Mouse (Mus musculus) heart, embryonic 11.5 days (tissue): ENCODE measurements around the gene Dad1. TPM values are rescaled to one million over a fixed set of nuclear protein-coding genes. Genes with fewer than 3 reads are reported as not detected.

Experiments used
- ATAC-seq: fragments of 200-750 bp; cut with Nextera tagmentation; replicated peaks from 2 replicates; pipeline ENCODE4 v1.8.0; 2017; ENCODE audit warnings: moderate library complexity; ENCODE audit not compliant: insufficient number of reproducible peaks, low FRiP score, low TSS enrichment
- H3K27ac ChIP-seq: fragments of 300-500 bp; sonication (generic); 2 replicates; pipeline ENCODE4 v1.5.1; 2014; ENCODE audit warnings: mild to moderate bottlenecking, low read depth, low read length
- H3K27me3 ChIP-seq: fragments of 300-500 bp; sonication (generic); 2 replicates; pipeline ENCODE4 v1.6.1; 2014; ENCODE audit warnings: mild to moderate bottlenecking, low read length, mixed read lengths; ENCODE audit not compliant: control insufficient read depth, insufficient read depth
- H3K36me3 ChIP-seq: fragments of 300-500 bp; sonication (generic); 2 replicates; pipeline ENCODE4 v1.6.1; 2014; ENCODE audit warnings: mild to moderate bottlenecking, low read length, moderate library complexity, mixed read lengths; ENCODE audit not compliant: control insufficient read depth, insufficient read depth
- H3K4me1 ChIP-seq: fragments of 300-500 bp; sonication (generic); 2 replicates; pipeline ENCODE4 v1.6.1; 2014; ENCODE audit warnings: low read length; ENCODE audit not compliant: control insufficient read depth, insufficient read depth
- H3K4me2 ChIP-seq: fragments of 300-500 bp; sonication (generic); 2 replicates; pipeline ENCODE4 v1.6.1; 2014; ENCODE audit warnings: mild to moderate bottlenecking, moderate library complexity
- H3K4me3 ChIP-seq: fragments of 300-500 bp; sonication (generic); 2 replicates; pipeline ENCODE4 v1.5.1; 2014; ENCODE audit warnings: low read depth, low read length
- H3K9ac ChIP-seq: fragments of 300-500 bp; sonication (generic); 2 replicates; pipeline ENCODE4 v1.6.1; 2014; ENCODE audit warnings: mild to moderate bottlenecking, low read depth, low read length, moderate library complexity
- H3K9me3 ChIP-seq: fragments of 300-500 bp; sonication (generic); replicated peaks from 2 replicates; pipeline ENCODE4 v1.6.1; 2016; ENCODE audit warnings: low read length; ENCODE audit not compliant: control insufficient read depth
- WGBS: fragments of 180-500 bp; shearing (Covaris S2); extraction: QIAGEN DNeasy Blood & Tissue Kit; methylation state at CpG from one replicate; pipeline ENCODE4 v1.1.7; 2014; ENCODE audit not compliant: insufficient replicate concordance; 5-methylcytosine and 5-hydroxymethylcytosine counted together
- polyA plus RNA-seq: library from polyadenylated mRNA; unstranded; fragments of >200 nt; fragmentation: Nextera tagmentation; extraction: Ambion mirVana; gene quantifications from 2 replicates; pipeline ENCODE4 v1.2.1, GENCODE M21; 2014

Dad1 gene
- polyA plus RNA-seq, 1 experiment from 2014 or later: 395 TPM

DNA sequence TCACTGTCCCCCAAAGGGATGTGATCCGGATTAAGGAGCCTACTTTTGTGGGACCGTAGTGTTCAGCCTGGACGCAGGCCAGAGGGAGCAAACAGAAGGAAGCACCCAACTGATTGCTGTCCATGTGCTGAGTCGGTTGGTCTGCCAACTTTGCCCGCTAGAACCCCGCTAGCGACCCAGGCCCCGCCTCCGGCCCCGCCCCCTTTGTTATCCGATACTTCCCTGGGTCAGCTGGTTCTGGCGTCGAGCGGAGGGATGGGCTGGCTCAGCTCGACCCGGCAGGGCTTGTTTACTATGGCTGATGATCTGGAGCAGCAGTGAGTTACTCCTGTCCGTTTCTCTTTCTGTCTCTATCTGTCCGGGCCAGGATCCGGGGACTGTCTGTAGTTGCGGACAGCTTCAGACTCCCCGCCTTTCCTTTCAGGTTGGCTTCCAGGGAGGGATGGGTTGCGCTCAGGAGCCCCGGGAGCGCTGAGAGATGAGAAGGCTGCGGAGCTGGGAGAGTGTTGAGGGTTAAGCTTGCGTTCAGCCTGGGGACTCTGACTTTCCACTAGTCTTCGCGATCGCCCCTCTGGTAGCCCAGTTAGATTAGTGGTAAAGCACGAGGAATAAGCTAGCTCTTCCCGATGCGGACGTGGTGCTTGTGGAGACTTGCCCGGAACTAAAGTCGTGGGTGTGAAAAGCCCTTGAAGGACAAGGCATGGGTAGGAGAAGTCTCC lies 5.3 kb upstream of the Dad1 start:
- Histone ChIP-seq H3K9me3 (no peaks in the 10 kb centered on the region), H3K9ac (peak overlapping the region; percentile 82), H3K36me3 (peaks cover 6% of the 10 kb centered on the region), H3K4me1 (peaks cover 26% of the 10 kb centered on the region), H3K27ac (peak overlapping the region; percentile 78), H3K4me2 (peak overlapping the region; percentile 87), H3K27me3 (no peaks in the 10 kb centered on the region), H3K4me3 (peak overlapping the region; percentile 76)
- peak; percentile 95 for ATAC-seq
- WGBS: under 1% methylated on average over 35 of the region's 35 CpGs

- 53% methylated on average over 7 of the region's 7 CpGs for WGBS
- no peak overlapping the region for H3K9ac ChIP-seq
- H3K4me1 ChIP-seq: peaks cover 25% of the 10 kb centered on the region
- H3K4me3 ChIP-seq: no peak overlapping the region
- H3K27ac ChIP-seq: no peak overlapping the region
- H3K4me2 ChIP-seq: peak overlapping the region; percentile 87
- H3K36me3 ChIP-seq: peaks cover 6% of the 10 kb centered on the region
- no peaks in the 10 kb centered on the region for H3K9me3 ChIP-seq
- no peak for ATAC-seq
- no peaks in the 10 kb centered on the region for H3K27me3 ChIP-seq
Observed at GRCm38 (mm10) chr14:54258131-54258670, 4.3 kb upstream of the Dad1 start.

DNA sequence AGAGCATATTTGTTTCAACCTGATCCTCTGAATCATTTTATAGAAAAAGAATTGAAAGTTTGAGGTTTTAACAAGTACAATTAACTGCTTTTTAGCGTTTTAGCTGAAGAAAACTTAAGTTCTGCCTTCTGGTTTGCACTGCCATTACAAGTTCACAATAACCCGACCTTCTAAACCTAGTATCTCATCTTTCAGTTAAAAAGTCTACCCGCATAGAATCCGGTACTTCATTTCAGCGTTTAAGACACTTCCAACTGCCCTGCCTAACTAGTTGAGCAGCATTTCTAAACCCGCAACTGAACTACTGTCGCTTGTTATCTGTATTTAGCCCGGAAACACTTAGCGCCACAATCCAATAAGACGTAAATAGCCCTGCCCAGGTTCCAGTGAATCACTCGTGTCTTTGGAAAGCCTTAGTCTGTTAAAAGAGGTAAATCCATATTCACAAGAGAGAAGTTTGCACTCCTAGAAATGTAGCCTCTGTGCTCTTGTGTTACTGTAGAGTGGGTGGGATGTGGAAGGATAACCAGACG lies 832 bp upstream of the Dad1 start:
- Histone ChIP-seq H3K36me3 (no peaks in the 10 kb centered on the region), H3K9me3 (no peaks in the 10 kb centered on the region), H3K4me2 (peak overlapping the region; percentile 71), H3K4me3 (peak overlapping the region; percentile 69), H3K27ac (peak overlapping the region; percentile 83), H3K4me1 (peaks cover 30% of the 10 kb centered on the region), H3K9ac (peak overlapping the region; percentile 77), H3K27me3 (no peaks in the 10 kb centered on the region)
- no peak for ATAC-seq
- WGBS: 53% methylated on average over 12 of the region's 12 CpGs

DNA sequence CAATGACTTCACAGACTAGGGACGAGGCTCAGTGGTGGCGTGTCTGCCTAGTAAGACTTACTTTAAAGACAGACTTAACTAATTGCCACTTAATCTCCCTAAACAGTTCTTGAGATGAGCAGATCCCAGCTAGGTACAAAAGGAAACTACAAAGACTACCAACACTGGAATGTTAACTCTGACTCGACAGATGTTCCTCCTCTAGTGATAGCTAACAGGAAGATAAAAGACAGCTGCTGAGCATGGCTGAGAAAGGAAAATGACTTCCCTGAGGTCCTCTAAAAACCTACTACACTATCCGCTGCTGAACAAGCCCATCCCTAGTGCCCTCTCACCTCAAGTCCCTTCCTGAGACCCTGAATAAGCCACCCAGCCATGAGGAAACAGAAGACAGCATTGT lies 3.8 kb downstream of the Dad1 start:
- H3K27me3 ChIP-seq: no peaks in the 10 kb centered on the region
- H3K9me3 ChIP-seq: no peaks in the 10 kb centered on the region
- H3K36me3 ChIP-seq: no peaks in the 10 kb centered on the region
- H3K9ac ChIP-seq: no peak overlapping the region
- H3K4me1 ChIP-seq: peaks cover 26% of the 10 kb centered on the region
- H3K4me3 ChIP-seq: no peak overlapping the region
- ATAC-seq: no peak
- no peak overlapping the region for H3K27ac ChIP-seq
- H3K4me2 ChIP-seq: no peak overlapping the region
- 54% methylated on average over 4 of the region's 4 CpGs for WGBS

- no peak overlapping the region for H3K9ac ChIP-seq
- H3K4me3 ChIP-seq: no peak overlapping the region
- no peak overlapping the region for H3K4me2 ChIP-seq
- peaks cover 20% of the 10 kb centered on the region for H3K4me1 ChIP-seq
- no peaks in the 10 kb centered on the region for H3K27me3 ChIP-seq
- H3K9me3 ChIP-seq: no peaks in the 10 kb centered on the region
- WGBS: 68% methylated on average over 9 of the region's 9 CpGs
- no peaks in the 10 kb centered on the region for H3K36me3 ChIP-seq
- ATAC-seq: no peak
- no peak overlapping the region for H3K27ac ChIP-seq
Observed at GRCm38 (mm10) chr14:54249326-54249725, 4.6 kb downstream of the Dad1 start.

DNA sequence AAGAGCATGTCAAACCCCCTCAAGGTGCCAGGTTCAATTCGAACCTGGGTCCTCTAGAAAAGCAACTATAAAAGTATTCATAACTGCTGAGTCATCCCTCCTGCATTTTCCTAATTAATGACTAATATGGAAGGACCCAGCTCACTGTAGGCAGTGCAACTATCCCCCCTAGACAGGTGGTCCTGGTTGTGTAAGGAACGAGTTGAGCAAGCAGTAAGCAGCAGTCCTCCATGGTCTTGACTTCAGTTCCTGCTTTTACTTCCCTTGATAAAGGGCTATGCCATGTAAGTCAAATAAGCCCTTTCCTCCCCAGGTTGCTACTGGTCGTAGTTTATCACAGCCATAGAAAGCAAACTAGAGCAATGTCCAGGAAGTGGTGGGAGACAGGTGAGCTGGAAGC lies 7.7 kb downstream of the Dad1 start:
- WGBS: 76% methylated on average over 3 of the region's 3 CpGs
- Histone ChIP-seq H3K36me3 (peaks cover 16% of the 10 kb centered on the region), H3K27ac (no peak overlapping the region), H3K4me3 (no peak overlapping the region), H3K4me2 (no peak overlapping the region), H3K4me1 (peaks cover 18% of the 10 kb centered on the region), H3K9me3 (no peaks in the 10 kb centered on the region), H3K27me3 (no peaks in the 10 kb centered on the region), H3K9ac (no peak overlapping the region)
- ATAC-seq: no peak

DNA sequence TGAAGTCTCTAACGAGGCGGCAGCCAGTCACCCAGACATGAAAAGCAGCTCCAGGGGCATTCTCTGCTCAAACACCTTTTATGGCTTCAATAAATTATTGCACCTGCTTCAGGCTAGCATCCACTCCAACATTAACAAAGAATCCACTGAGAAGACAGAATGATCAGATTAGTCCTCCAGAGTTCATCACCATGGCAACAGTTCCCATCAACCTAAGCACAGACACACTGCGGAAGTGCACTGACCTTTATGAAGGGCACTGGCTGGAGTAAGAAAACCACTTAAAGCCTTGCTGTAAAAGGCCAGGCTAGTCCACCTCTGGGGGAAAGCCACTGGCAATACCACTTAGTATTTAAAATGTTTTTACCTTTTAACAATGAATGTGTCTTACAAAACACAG lies 9.7 kb downstream of the Dad1 start:
- no peaks in the 10 kb centered on the region for H3K27me3 ChIP-seq
- H3K36me3 ChIP-seq: peaks cover 18% of the 10 kb centered on the region
- no peak for ATAC-seq
- H3K9ac ChIP-seq: no peak overlapping the region
- H3K27ac ChIP-seq: no peak overlapping the region
- H3K9me3 ChIP-seq: no peaks in the 10 kb centered on the region
- H3K4me2 ChIP-seq: no peak overlapping the region
- H3K4me3 ChIP-seq: no peak overlapping the region
- WGBS: 68% methylated on average over 3 of the region's 3 CpGs
- peaks cover 5% of the 10 kb centered on the region; the same call in 1 of the 2 replicates for H3K4me1 ChIP-seq

GRCm38 (mm10) chr14:54240542-54240941 lies 13.4 kb downstream of the Dad1 start:
- Histone ChIP-seq H3K27ac (no peak overlapping the region), H3K27me3 (no peaks in the 10 kb centered on the region), H3K36me3 (peaks cover 18% of the 10 kb centered on the region), H3K9me3 (no peaks in the 10 kb centered on the region), H3K9ac (no peak overlapping the region), H3K4me1 (peaks cover 5% of the 10 kb centered on the region; the same call in 1 of the 2 replicates), H3K4me3 (no peak overlapping the region), H3K4me2 (no peak overlapping the region)
- ATAC-seq: no peak
- 74% methylated on average over 5 of the region's 5 CpGs for WGBS
